Mouse (Mus musculus): ENCODE data around the gene Rad54l2.

GRCm38 (mm10) chr9:106806503-106806902 lies 17.5 kb upstream of the Rad54l2 start:
- TF ChIP-seq CTCF (IDR thresholded peaks at IDR 0.05; ENCODE audit: borderline replicate concordance, insufficient read depth, low read depth, low read length) (no peak), POLR2A (IDR thresholded peaks at IDR 0.05; ENCODE audit: borderline replicate concordance, insufficient read depth, low read length) (no peak)
